Mouse (Mus musculus) liver, postnatal 0 days (tissue): Measurements from ENCODE around the gene Inpp5a. TPM values are rescaled to one million over a fixed set of nuclear protein-coding genes. Genes with fewer than 3 reads are reported as not detected.

Source experiments
- ATAC-seq: fragments of 200-750 bp; cut with Nextera tagmentation; 2 replicates; pipeline ENCODE4 v1.8.0; 2017; ENCODE audit warnings: mild to moderate bottlenecking, moderate library complexity
- DNase-seq: peaks from one replicate; pipeline ENCODE4 v3.0.0-alpha.2; 2016
- H3K27ac ChIP-seq: fragments of 300-500 bp; sonication (generic); 2 replicates; pipeline ENCODE4 v1.5.1; 2014; ENCODE audit warnings: antibody characterized with exemption, moderate library complexity, mild to moderate bottlenecking, low read depth
- H3K27me3 ChIP-seq: fragments of 300-500 bp; sonication (generic); 2 replicates; pipeline ENCODE4 v1.6.1; 2014; ENCODE audit warnings: low read length, control low read depth, mixed read lengths; ENCODE audit not compliant: insufficient read depth
- H3K36me3 ChIP-seq: fragments of 300-500 bp; sonication (generic); replicated peaks from 2 replicates; pipeline ENCODE4 v1.6.1; 2014; ENCODE audit warnings: mild to moderate bottlenecking, control low read depth, low read length, moderate library complexity, mixed read lengths; ENCODE audit not compliant: insufficient read depth
- H3K4me1 ChIP-seq: fragments of 300-500 bp; sonication (generic); 2 replicates; pipeline ENCODE4 v1.6.1; 2014; ENCODE audit warnings: antibody characterized with exemption, mild to moderate bottlenecking, control low read depth; ENCODE audit not compliant: insufficient read depth
- H3K4me2 ChIP-seq: fragments of 300-500 bp; sonication (generic); 2 replicates; pipeline ENCODE4 v1.6.1; 2014; ENCODE audit warnings: low read depth, mild to moderate bottlenecking, low read length, moderate library complexity, mixed read lengths
- H3K4me3 ChIP-seq: fragments of 300-500 bp; sonication (generic); 2 replicates; pipeline ENCODE4 v1.5.1; 2014; ENCODE audit warnings: low read depth, low read length
- H3K9ac ChIP-seq: fragments of 300-500 bp; sonication (generic); replicated peaks from 2 replicates; pipeline ENCODE4 v1.6.1; 2014; ENCODE audit warnings: mild to moderate bottlenecking, moderate library complexity
- H3K9me3 ChIP-seq: fragments of 300-500 bp; sonication (generic); 2 replicates; pipeline ENCODE4 v1.6.1; 2016; ENCODE audit warnings: mild to moderate bottlenecking, control low read depth, low read length, mixed read lengths
- CTCF ChIP-seq: sonication (generic); IDR thresholded peaks from 2 replicates; pipeline ENCODE4 v1.5.1; 2016; ENCODE audit warnings: antibody characterized with exemption, low read depth
- EP300 ChIP-seq: IDR thresholded peaks from 2 replicates; pipeline ENCODE4 v1.6.1; 2016; ENCODE audit warnings: antibody characterized with exemption, low read depth, mild to moderate bottlenecking
- WGBS: fragments of 180-500 bp; shearing (Covaris S2); extraction: QIAGEN DNeasy Blood & Tissue Kit; methylation state at CpG from one replicate; pipeline ENCODE4 v1.1.7; 2014; ENCODE audit not compliant: insufficient replicate concordance; 5-methylcytosine and 5-hydroxymethylcytosine counted together
- polyA plus RNA-seq: library from polyadenylated mRNA; unstranded; fragments of >200 nt; fragmentation: Nextera tagmentation; extraction: Ambion mirVana; gene quantifications from 2 replicates; pipeline ENCODE4 v1.2.1, GENCODE M21; 2015

Inpp5a gene
- polyA plus RNA-seq, 1 experiment from 2014 or later, result 6.0 TPM

DNA sequence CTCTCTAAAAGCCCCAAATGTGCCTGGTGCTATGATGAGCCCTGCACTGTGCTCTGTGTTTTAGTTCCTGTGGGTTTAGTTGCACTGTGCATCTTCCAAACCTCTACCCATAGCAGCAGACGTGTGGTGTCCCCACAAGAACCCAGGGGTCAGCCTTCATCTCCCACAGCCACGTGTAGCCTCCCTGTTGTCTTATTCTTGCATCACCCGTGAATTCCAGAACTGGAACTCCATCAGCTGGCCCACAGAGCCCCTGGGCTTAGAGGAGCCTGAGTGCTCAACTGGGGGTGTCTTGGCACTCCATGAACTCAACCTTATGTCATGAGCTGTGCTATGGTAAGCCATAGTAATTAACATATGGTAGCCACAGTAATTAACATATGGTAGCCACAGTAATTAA, 129.4 kb downstream of the Inpp5a start:
- 68% methylated on average over 3 of the region's 3 CpGs for WGBS
- peaks cover 12% of the 10 kb centered on the region for H3K36me3 ChIP-seq
- no peak overlapping the region for H3K4me3 ChIP-seq

DNA sequence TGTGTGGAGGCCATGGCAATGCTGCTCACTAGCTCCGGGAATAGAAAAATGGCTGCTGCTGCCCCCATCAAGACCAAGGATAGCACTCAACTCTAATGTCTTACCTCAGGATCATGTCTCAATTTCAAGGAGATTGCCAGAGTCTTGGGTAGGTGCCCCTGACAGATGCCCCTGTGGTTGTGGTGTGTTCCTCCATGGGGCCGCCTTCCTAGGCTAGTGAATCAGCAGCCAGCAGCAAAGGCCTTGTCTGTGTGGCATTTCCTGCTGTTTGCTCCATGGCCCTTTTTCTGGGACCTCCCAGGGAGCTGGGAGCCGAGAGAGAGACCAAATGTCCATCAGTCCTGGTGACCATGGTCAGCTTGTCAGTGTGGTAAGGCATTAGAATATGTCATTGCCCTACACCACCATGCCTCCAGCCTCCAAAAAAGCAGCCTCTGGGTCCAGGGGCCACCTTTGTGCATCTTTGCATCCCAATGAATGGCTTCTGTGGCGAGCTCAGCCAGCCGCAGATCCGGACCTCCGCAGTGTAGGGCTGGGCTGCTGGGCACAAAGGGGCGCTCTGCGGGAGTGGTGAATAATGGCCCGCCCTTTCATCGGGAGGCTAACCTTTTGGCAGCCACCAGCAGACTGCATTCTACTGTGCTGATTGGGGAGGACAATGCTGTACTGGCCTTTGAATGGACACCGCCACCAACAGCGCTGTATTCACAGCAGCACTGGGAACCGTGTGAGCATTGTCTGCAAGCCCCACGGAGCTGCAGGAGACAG, 139.6 kb downstream of the Inpp5a start:
- TF ChIP-seq EP300, result no peak
- TF ChIP-seq CTCF, result no peak
- Histone ChIP-seq H3K27ac (no peak overlapping the region), H3K4me2 (no peak overlapping the region), H3K27me3 (no peaks in the 10 kb centered on the region), H3K9ac (no peak overlapping the region), H3K36me3 (peaks cover 10% of the 10 kb centered on the region), H3K4me1 (no peaks in the 10 kb centered on the region), H3K9me3 (no peaks in the 10 kb centered on the region), H3K4me3 (no peak overlapping the region)
- no peak for ATAC-seq
- DNase-seq, result no peak
- 69% methylated on average over 15 of the region's 15 CpGs for WGBS

More for the DNA sequence above, 129.4 kb downstream of the Inpp5a start:
- Histone ChIP-seq H3K9me3 (no peaks in the 10 kb centered on the region), H3K4me2 (no peak overlapping the region), H3K27me3 (no peaks in the 10 kb centered on the region), H3K27ac (no peak overlapping the region), H3K9ac (no peak overlapping the region), H3K4me1 (no peaks in the 10 kb centered on the region)
- ATAC-seq (no peak), DNase-seq (no peak)
- no peak for TF ChIP-seq EP300
- no peak for TF ChIP-seq CTCF

DNA sequence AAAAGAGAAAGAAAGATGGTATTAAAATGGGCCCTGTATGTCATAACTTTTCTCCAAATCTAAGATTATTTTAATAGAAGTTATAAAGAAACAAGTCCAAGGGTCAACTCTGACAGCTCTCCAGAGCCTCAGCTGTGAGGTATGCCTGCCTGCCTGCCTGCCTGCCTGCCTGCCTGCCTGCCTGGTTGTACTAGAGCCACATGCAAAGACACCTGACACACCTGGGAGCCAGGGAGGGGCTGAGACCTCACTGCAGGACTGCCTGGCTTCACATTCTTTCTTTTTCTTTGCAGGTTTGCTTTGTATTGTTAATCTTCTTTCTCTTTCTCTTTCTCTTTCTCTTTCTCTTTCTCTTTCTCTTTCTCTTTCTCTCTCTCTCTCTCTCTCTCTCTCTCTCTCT, 140.3 kb downstream of the Inpp5a start:
- Histone ChIP-seq H3K27me3 (no peaks in the 10 kb centered on the region), H3K4me3 (no peak overlapping the region), H3K4me1 (no peaks in the 10 kb centered on the region), H3K9ac (no peak overlapping the region), H3K9me3 (no peaks in the 10 kb centered on the region), H3K36me3 (peaks cover 10% of the 10 kb centered on the region), H3K4me2 (no peak overlapping the region), H3K27ac (no peak overlapping the region)
- DNase-seq (no peak), ATAC-seq (no peak)
- TF ChIP-seq EP300 (no peak), CTCF (no peak)

DNA sequence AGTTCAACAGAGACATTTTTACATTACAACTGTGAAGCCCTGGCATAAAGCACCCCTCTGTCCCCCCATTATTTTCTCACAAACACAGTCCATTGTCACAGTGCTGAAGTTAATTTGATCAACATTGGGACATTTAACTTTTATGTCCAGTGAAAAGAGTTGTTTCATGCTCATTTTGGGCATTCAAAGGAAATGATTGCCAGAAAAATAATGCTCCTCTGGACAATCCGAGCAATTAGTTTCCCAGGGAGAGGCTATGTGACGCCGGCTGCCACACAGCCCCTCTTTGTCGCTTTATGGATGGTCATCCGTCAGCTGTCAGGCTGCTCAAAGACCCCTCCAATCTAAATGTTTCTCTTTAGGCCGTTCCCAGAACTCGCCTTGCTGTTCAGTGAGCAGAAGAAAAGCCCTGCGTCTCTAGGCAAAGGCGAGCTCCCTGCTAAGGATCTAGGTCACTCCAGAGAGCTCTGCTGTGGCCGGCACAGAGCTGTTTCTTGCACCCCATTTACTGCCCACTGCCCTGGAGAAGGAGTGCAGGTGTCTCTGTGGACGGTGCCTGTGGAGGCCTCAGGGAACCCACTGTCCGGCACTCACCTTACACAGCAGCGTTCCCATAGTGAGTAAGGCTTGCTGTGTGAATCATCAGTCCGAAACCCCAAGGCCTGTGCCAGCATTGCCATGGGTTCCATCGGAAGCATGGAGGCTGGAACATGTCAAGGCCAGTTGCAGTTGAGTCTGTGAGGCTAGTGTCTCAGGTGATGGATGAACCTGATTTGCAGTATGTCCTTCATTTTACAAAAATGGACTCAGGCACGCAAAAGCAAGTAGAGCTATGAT, 141.9 kb downstream of the Inpp5a start:
- TF ChIP-seq EP300, result no peak
- no peak for TF ChIP-seq CTCF
- no peaks in the 10 kb centered on the region for H3K4me1 ChIP-seq
- no peaks in the 10 kb centered on the region for H3K27me3 ChIP-seq
- H3K4me3 ChIP-seq, result no peak overlapping the region
- WGBS, result 77% methylated on average over 16 of the region's 16 CpGs
- no peak overlapping the region for H3K4me2 ChIP-seq
- DNase-seq, result no peak
- H3K9ac ChIP-seq, result no peak overlapping the region
- ATAC-seq, result no peak
- H3K27ac ChIP-seq, result no peak overlapping the region
- H3K9me3 ChIP-seq, result no peaks in the 10 kb centered on the region
- H3K36me3 ChIP-seq, result peaks cover 16% of the 10 kb centered on the region

DNA sequence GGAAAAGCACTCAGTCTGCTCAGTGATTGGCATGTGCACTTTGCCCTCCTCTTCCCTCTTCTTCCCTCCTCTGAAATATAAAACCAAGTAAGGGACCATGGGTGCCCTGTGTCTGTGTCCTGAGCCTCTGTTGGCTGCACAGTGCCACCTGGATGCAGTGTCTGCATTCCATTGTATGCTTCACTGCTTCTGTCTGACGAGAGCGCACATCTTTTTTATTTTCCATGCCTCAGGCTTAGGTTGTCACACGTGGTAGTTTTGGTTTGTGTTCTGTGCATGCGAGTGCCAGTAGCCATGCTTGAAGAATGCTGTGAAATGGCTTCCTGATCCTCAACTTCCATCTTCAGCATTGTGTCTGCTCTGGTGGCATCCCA, 142.5 kb downstream of the Inpp5a start:
- Histone ChIP-seq H3K36me3 (peaks cover 14% of the 10 kb centered on the region), H3K9ac (no peak overlapping the region), H3K4me2 (no peak overlapping the region), H3K4me3 (no peak overlapping the region), H3K27me3 (no peaks in the 10 kb centered on the region), H3K27ac (no peak overlapping the region), H3K4me1 (no peaks in the 10 kb centered on the region), H3K9me3 (no peaks in the 10 kb centered on the region)
- DNase-seq, result no peak
- no peak for ATAC-seq
- TF ChIP-seq EP300 (no peak), CTCF (no peak)
- WGBS, result 78% methylated on average over 4 of the region's 4 CpGs

DNA sequence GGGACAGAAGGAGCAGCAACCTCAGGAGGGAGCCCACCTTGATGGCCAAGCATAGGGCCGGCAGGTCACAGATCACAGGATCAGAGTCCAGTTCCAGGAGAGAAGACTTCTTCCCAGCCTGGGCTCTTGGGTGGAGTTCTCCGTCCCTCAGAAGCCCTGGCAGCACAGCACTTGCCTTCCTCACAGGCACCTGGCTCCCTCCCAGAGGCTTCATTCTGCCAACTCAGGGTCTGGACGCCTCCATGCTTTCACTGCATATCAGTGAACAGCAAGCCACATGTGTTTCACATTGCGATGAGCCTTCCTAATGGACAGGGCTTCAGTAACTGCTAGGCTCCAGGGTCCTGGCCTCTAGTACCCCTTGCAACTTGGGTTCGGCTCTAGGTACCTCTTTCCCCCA, 147.4 kb downstream of the Inpp5a start:
- H3K4me3 ChIP-seq, result no peak overlapping the region
- H3K27me3 ChIP-seq, result no peaks in the 10 kb centered on the region
- WGBS, result 73% methylated on average over 5 of the region's 5 CpGs
- no peak overlapping the region for H3K27ac ChIP-seq
- ATAC-seq (no peak), DNase-seq (no peak)
- H3K36me3 ChIP-seq, result peaks cover 11% of the 10 kb centered on the region; the same call in 1 of the 2 replicates
- no peaks in the 10 kb centered on the region for H3K9me3 ChIP-seq
- no peak overlapping the region for H3K9ac ChIP-seq
- no peaks in the 10 kb centered on the region for H3K4me1 ChIP-seq
- H3K4me2 ChIP-seq, result no peak overlapping the region
- no peak for TF ChIP-seq CTCF
- TF ChIP-seq EP300, result no peak
